Mouse (Mus musculus) gastrocnemius, postnatal 10 days (tissue): ENCODE measurements around the gene Paqr7. TPM values are rescaled to one million over a fixed set of nuclear protein-coding genes. Genes with fewer than 3 reads are reported as not detected.
"Not testable (repeated sequence)": the region's sequence is repeated elsewhere in the genome, so short reads cannot be mapped to it uniquely, and the experiment has no call there.

Experiments
- DNase-seq: peaks from one replicate; pipeline ENCODE4 v3.0.0; 2021; ENCODE audit warnings: mixed read lengths
- total RNA-seq, 2 experiments: library from RNA; stranded (reverse); gene quantifications; 2 replicates each; pipeline ENCODE4 v1.2.3; 2021

Gene Paqr7
- total RNA-seq, 2 experiments from 2014 or later: 6.5 to 6.8 TPM

GRCm38 (mm10) chr4:134471469-134471868 lies 25.0 kb upstream of the Paqr7 start:
- DNase-seq: no peak

- no peak for DNase-seq
Observed at GRCm38 (mm10) chr4:134473764-134474163, 22.7 kb upstream of the Paqr7 start.

GRCm38 (mm10) chr4:134474240-134474639 lies 22.3 kb upstream of the Paqr7 start:
- no peak for DNase-seq

GRCm38 (mm10) chr4:134476899-134477298 lies 19.6 kb upstream of the Paqr7 start:
- no peak for DNase-seq

GRCm38 (mm10) chr4:134478031-134478430 lies 18.5 kb upstream of the Paqr7 start:
- DNase-seq: peak; percentile 96

GRCm38 (mm10) chr4:134479839-134480238 lies 16.7 kb upstream of the Paqr7 start:
- DNase-seq: no peak

GRCm38 (mm10) chr4:134480864-134481263 lies 15.6 kb upstream of the Paqr7 start:
- DNase-seq: peak; percentile 80

GRCm38 (mm10) chr4:134481270-134481669 lies 15.2 kb upstream of the Paqr7 start:
- DNase-seq: no peak

- DNase-seq: no peak
Observed at GRCm38 (mm10) chr4:134482442-134482841, 14.1 kb upstream of the Paqr7 start.

- DNase-seq: no peak
Observed at GRCm38 (mm10) chr4:134483078-134483688, 13.3 kb upstream of the Paqr7 start.

- DNase-seq: no peak
Observed at GRCm38 (mm10) chr4:134483696-134484095, 12.8 kb upstream of the Paqr7 start.

GRCm38 (mm10) chr4:134484231-134484630 lies 12.3 kb upstream of the Paqr7 start:
- no peak for DNase-seq

GRCm38 (mm10) chr4:134485151-134485900 lies 11.2 kb upstream of the Paqr7 start:
- DNase-seq: no peak

- no peak for DNase-seq
Observed at GRCm38 (mm10) chr4:134488211-134488610, 8.3 kb upstream of the Paqr7 start.

GRCm38 (mm10) chr4:134489986-134490665 lies 6.4 kb upstream of the Paqr7 start:
- DNase-seq: no peak

GRCm38 (mm10) chr4:134491716-134492115 lies 4.8 kb upstream of the Paqr7 start:
- DNase-seq: peak; percentile 39

- not testable (repeated sequence) for DNase-seq
Observed at GRCm38 (mm10) chr4:134494161-134494560, 2.3 kb upstream of the Paqr7 start.

GRCm38 (mm10) chr4:134494780-134495545 lies 1.5 kb upstream of the Paqr7 start:
- DNase-seq: no peak

GRCm38 (mm10) chr4:134495546-134495923 lies 962 bp upstream of the Paqr7 start:
- no peak for DNase-seq

GRCm38 (mm10) chr4:134497223-134497622 lies 726 bp downstream of the Paqr7 start:
- no peak for DNase-seq

- DNase-seq: no peak
Observed at GRCm38 (mm10) chr4:134497986-134498731, 1.7 kb downstream of the Paqr7 start.

- not testable (repeated sequence) for DNase-seq
Observed at GRCm38 (mm10) chr4:134498983-134499382, 2.5 kb downstream of the Paqr7 start.
